Mouse (Mus musculus) thymus, adult 2 months (tissue): ENCODE data around the gene Btbd11.

Source experiments
- CTCF ChIP-seq: fragments of 200-500 bp; IDR thresholded peaks from 2 replicates; pipeline ENCODE4 v1.5.1; 2012; ENCODE audit warnings: mild to moderate bottlenecking, control low read depth, low read length, moderate library complexity, borderline replicate concordance; ENCODE audit not compliant: control insufficient read depth, poor library complexity, insufficient read depth; ENCODE audit errors: extremely low read depth
- POLR2A ChIP-seq: fragments of 200-500 bp; IDR thresholded peaks from 2 replicates; pipeline ENCODE4 v1.6.1; 2012; ENCODE audit warnings: mild to moderate bottlenecking, low read length, control low read depth, moderate library complexity; ENCODE audit not compliant: control insufficient read depth, poor library complexity, insufficient read depth; ENCODE audit errors: extremely low read depth

DNA sequence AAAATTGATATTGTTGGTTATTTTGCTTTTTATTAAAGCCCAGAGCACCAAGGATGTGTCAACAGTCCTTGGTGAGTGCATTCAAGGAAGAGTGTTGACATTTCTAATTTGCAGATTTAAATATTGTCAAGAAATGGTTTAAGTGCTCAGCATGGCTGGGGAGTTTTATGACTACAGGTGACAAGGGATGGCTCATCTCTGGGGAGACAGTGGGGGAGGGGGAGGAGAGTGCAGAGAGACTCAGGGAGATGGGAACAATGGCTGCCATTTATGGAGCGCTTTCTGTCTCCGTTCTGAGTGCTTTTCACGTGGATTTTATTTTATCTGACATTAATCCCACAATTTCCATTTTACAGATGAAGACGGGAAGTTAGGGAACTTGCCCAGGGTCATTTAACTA is 81.9 kb downstream of the Btbd11 start:
- no peak for TF ChIP-seq POLR2A
- no peak for TF ChIP-seq CTCF
